Mouse (Mus musculus) bone marrow macrophage, adult 2 months (primary cell): ENCODE results near the gene Tmem38b.

Experiments used
- CTCF ChIP-seq: IDR thresholded peaks from 2 replicates; pipeline ENCODE4 v1.5.1; 2012; ENCODE audit warnings: low read depth, mild to moderate bottlenecking, low read length, moderate library complexity
- POLR2A ChIP-seq: IDR thresholded peaks from 2 replicates; pipeline ENCODE4 v1.6.1; 2012; ENCODE audit warnings: mild to moderate bottlenecking, low read depth, low read length, borderline replicate concordance

GRCm38 (mm10) chr4:53844835-53845619, 19.2 kb downstream of the Tmem38b start:
- TF ChIP-seq CTCF, result no peak
- no peak for TF ChIP-seq POLR2A
